Mouse (Mus musculus) bone marrow, adult 2 months (tissue): Measurements from ENCODE around the gene Got1.

Experiments
- CTCF ChIP-seq: fragments of 200-500 bp; IDR thresholded peaks from 2 replicates; pipeline ENCODE4 v1.5.1; 2011; ENCODE audit warnings: low read length, control low read depth; ENCODE audit not compliant: control insufficient read depth, insufficient read depth
- POLR2A ChIP-seq: fragments of 200-500 bp; IDR thresholded peaks from 2 replicates; pipeline ENCODE4 v1.6.1; 2011; ENCODE audit warnings: low read depth, mild to moderate bottlenecking, control low read depth, low read length, borderline replicate concordance; ENCODE audit not compliant: control insufficient read depth

GRCm38 (mm10) chr19:43511621-43512620 is 12.5 kb downstream of the Got1 start:
- TF ChIP-seq POLR2A: no peak
- no peak for TF ChIP-seq CTCF
